Mouse (Mus musculus) midbrain, embryonic 12.5 days (tissue): ENCODE data around the gene Crabp1. TPM values are rescaled to one million over a fixed set of nuclear protein-coding genes. Genes with fewer than 3 reads are reported as not detected.
A peak's percentile ranks its signal among the peaks of the same experiment; 100 is the strongest.

ENCODE experiments used
- ATAC-seq: fragments of 200-750 bp; cut with Nextera tagmentation; 2 replicates; pipeline ENCODE4 v1.8.0; 2017; ENCODE audit warnings: low read depth, moderate TSS enrichment, moderate library complexity; ENCODE audit not compliant: low FRiP score
- H3K27ac ChIP-seq: fragments of 300-500 bp; sonication (generic); replicated peaks from 2 replicates; pipeline ENCODE4 v1.5.1; 2016; ENCODE audit warnings: mild to moderate bottlenecking
- H3K27me3 ChIP-seq: fragments of 300-500 bp; sonication (generic); 2 replicates; pipeline ENCODE4 v1.6.1; 2016; ENCODE audit warnings: mild to moderate bottlenecking
- H3K36me3 ChIP-seq: fragments of 300-500 bp; sonication (generic); 2 replicates; pipeline ENCODE4 v1.6.1; 2016
- H3K4me1 ChIP-seq: fragments of 300-500 bp; sonication (generic); 2 replicates; pipeline ENCODE4 v1.6.1; 2016
- H3K4me2 ChIP-seq: fragments of 300-500 bp; sonication (generic); replicated peaks from 2 replicates; pipeline ENCODE4 v1.6.1; 2016; ENCODE audit warnings: mild to moderate bottlenecking, moderate library complexity
- H3K4me3 ChIP-seq: fragments of 300-500 bp; sonication (generic); 2 replicates; pipeline ENCODE4 v1.5.1; 2016; ENCODE audit warnings: mild to moderate bottlenecking
- H3K9ac ChIP-seq: fragments of 300-500 bp; sonication (generic); replicated peaks from 2 replicates; pipeline ENCODE4 v1.6.1; 2016; ENCODE audit warnings: mild to moderate bottlenecking, moderate library complexity
- H3K9me3 ChIP-seq: fragments of 300-500 bp; sonication (generic); 2 replicates; pipeline ENCODE4 v1.6.1; 2016; ENCODE audit warnings: mild to moderate bottlenecking
- WGBS: fragments of 180-500 bp; shearing (Covaris S2); methylation state at CpG from one replicate; pipeline ENCODE4 v1.1.7; 2016; 5-methylcytosine and 5-hydroxymethylcytosine counted together
- polyA plus RNA-seq: library from polyadenylated mRNA; unstranded; fragments of >200 nt; fragmentation: Nextera tagmentation; extraction: Ambion mirVana; gene quantifications from 2 replicates; pipeline ENCODE4 v1.2.1, GENCODE M21; 2016

The Crabp1 gene
- polyA plus RNA-seq, result 418 and 522 TPM in 2 replicates

DNA sequence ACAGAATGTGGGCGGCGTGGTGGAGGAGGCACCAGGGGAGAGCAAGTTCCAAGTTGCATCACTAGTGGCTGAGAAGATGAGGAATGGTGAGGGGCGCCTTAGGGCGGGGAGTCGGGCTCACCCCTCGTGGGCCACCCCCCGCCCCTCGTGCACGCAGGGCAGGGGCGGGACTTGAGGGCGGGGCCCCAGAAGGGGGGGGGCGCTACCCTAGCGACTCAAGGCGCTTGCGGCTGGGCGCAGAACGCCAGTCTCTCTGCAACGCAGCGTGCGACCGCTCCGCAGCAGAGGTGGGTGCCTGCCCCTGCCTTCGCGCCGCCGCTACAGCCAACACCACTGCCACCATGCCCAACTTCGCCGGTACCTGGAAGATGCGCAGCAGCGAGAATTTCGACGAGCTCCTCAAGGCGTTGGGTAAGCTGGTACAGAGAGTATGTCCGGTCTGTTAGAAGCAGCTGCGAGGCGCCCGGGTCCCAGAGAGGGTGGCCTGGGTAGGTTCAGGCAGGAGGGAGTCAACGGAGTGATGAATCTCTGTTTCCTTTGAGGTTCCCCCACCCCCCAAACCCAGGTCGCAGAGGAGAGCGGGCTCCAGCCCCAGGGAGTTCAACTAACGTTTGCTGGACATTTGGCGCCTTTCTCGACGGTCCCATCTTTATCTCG lies at the start of gene Crabp1:
Gene Crabp1 (plus strand): TSS at position 188 of the 657 bp plus-strand sequence.
- WGBS, result 1% methylated on average over 41 of the region's 45 CpGs
- Histone ChIP-seq H3K4me3 (peak within 1 kb of the TSS; percentile 45), H3K36me3 (no peaks in the 10 kb centered on the region), H3K4me1 (peaks cover 26% of the 10 kb centered on the region), H3K9ac (peak within 1 kb of the TSS; percentile 49; the same call in 1 of the 2 replicates), H3K9me3 (no peaks in the 10 kb centered on the region), H3K27ac (no peak within 1 kb of the TSS), H3K4me2 (peak within 1 kb of the TSS; percentile 59), H3K27me3 (peaks cover 69% of the 10 kb centered on the region)
- peak; percentile 44; the same call in 1 of the 2 replicates for ATAC-seq

DNA sequence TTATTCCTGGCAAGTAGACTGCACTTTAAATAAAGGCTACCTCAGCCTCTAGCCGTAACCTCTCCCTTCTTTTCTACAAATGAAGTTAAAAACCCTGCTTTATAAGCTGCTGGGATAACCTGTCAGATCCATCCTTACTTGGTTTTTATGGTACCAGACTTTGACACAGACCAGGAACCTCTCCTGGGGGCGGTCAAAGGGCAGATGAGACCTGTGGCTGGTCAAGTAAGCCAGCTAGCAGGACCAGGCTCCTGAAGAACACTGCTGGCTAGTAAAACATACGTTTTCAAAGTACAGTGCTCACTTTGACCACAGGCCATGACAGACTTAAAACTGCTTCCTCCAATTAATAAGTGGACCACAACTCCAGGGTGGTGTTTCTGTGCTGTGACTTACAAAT lies 48.8 kb upstream of the Crabp1 start:
- Histone ChIP-seq H3K4me1 (no peaks in the 10 kb centered on the region), H3K9ac (no peak overlapping the region), H3K27ac (no peak overlapping the region), H3K4me3 (no peak overlapping the region), H3K36me3 (peaks cover 87% of the 10 kb centered on the region), H3K9me3 (no peaks in the 10 kb centered on the region), H3K27me3 (no peaks in the 10 kb centered on the region), H3K4me2 (no peak overlapping the region)
- WGBS, result 96% methylated on average over 3 of the region's 3 CpGs
- no peak for ATAC-seq

DNA sequence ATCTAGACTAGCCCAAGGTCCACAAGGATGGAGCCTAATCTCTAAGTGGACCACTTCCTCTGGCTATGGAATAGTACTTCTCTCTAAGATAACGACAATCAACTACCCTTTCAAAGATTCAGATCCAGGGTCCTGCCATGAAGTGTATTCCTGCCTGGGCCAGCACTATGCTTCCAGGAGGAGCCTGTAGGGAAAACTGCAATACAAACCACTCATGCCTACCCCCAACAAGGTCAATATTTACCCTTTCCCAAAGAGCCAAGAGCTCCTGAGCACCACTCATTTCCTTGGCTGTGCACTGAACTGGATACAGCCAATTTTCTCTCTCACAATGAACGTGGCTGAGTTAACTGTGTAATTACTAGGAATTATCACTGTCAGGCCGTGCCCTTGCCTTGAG lies 47.0 kb upstream of the Crabp1 start:
- peaks cover 82% of the 10 kb centered on the region for H3K36me3 ChIP-seq

GRCm38 (mm10) chr9:54722156-54722555 lies 42.4 kb upstream of the Crabp1 start:
- Histone ChIP-seq H3K9me3 (no peaks in the 10 kb centered on the region), H3K4me3 (no peak overlapping the region), H3K36me3 (peaks cover 87% of the 10 kb centered on the region), H3K9ac (no peak overlapping the region), H3K27ac (no peak overlapping the region), H3K27me3 (no peaks in the 10 kb centered on the region), H3K4me1 (no peaks in the 10 kb centered on the region), H3K4me2 (no peak overlapping the region)
- 84% methylated on average over 7 of the region's 7 CpGs for WGBS
- no peak for ATAC-seq

More for the DNA sequence above, 47.0 kb upstream of the Crabp1 start:
- H3K27ac ChIP-seq, result no peak overlapping the region
- no peaks in the 10 kb centered on the region for H3K27me3 ChIP-seq
- no peak for ATAC-seq
- H3K9me3 ChIP-seq, result no peaks in the 10 kb centered on the region
- WGBS, result 74% methylated on average over 3 of the region's 3 CpGs
- no peak overlapping the region for H3K9ac ChIP-seq
- no peak overlapping the region for H3K4me2 ChIP-seq
- H3K4me3 ChIP-seq, result no peak overlapping the region
- no peaks in the 10 kb centered on the region for H3K4me1 ChIP-seq

GRCm38 (mm10) chr9:54722596-54722995 lies 42.0 kb upstream of the Crabp1 start:
- WGBS, result 97% methylated on average over 4 of the region's 4 CpGs
- H3K9me3 ChIP-seq, result no peaks in the 10 kb centered on the region
- no peak overlapping the region for H3K4me3 ChIP-seq
- H3K27ac ChIP-seq, result no peak overlapping the region
- H3K36me3 ChIP-seq, result peaks cover 87% of the 10 kb centered on the region
- no peak for ATAC-seq
- no peaks in the 10 kb centered on the region for H3K4me1 ChIP-seq
- H3K9ac ChIP-seq, result no peak overlapping the region
- no peaks in the 10 kb centered on the region for H3K27me3 ChIP-seq
- no peak overlapping the region for H3K4me2 ChIP-seq

- H3K27me3 ChIP-seq, result no peaks in the 10 kb centered on the region
- peaks cover 80% of the 10 kb centered on the region for H3K36me3 ChIP-seq
- no peaks in the 10 kb centered on the region for H3K9me3 ChIP-seq
- ATAC-seq, result no peak
- H3K4me2 ChIP-seq, result no peak overlapping the region
- 92% methylated on average over 5 of the region's 5 CpGs for WGBS
- H3K9ac ChIP-seq, result no peak overlapping the region
- no peak overlapping the region for H3K27ac ChIP-seq
- H3K4me1 ChIP-seq, result no peaks in the 10 kb centered on the region
- H3K4me3 ChIP-seq, result no peak overlapping the region
Observed at GRCm38 (mm10) chr9:54726315-54726714, 38.2 kb upstream of the Crabp1 start.

DNA sequence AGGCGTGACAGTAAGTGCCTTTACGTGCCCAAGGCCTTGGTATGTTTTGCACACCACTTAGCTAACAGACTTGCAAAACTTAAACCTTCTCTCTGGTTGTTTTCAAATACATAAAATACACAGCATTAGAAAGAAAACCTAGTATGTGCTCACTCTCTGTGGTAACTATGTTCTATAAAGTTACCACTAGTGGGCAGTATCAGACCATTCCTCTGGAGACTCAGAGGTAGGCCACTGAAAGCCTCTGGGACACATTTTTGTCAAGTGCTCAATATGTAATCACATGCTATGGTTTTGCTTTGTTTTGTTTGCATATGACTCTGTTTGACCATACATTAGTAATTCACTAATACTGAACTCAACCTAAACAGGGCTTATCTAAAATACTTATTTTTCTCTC lies 32.4 kb upstream of the Crabp1 start:
- Histone ChIP-seq H3K27ac (no peak overlapping the region), H3K9me3 (no peaks in the 10 kb centered on the region), H3K4me1 (peaks cover 15% of the 10 kb centered on the region), H3K4me2 (no peak overlapping the region), H3K9ac (no peak overlapping the region), H3K36me3 (peaks cover 28% of the 10 kb centered on the region), H3K27me3 (no peaks in the 10 kb centered on the region), H3K4me3 (no peak overlapping the region)
- WGBS, result 93% methylated on average over 2 of the region's 2 CpGs
- ATAC-seq, result no peak

DNA sequence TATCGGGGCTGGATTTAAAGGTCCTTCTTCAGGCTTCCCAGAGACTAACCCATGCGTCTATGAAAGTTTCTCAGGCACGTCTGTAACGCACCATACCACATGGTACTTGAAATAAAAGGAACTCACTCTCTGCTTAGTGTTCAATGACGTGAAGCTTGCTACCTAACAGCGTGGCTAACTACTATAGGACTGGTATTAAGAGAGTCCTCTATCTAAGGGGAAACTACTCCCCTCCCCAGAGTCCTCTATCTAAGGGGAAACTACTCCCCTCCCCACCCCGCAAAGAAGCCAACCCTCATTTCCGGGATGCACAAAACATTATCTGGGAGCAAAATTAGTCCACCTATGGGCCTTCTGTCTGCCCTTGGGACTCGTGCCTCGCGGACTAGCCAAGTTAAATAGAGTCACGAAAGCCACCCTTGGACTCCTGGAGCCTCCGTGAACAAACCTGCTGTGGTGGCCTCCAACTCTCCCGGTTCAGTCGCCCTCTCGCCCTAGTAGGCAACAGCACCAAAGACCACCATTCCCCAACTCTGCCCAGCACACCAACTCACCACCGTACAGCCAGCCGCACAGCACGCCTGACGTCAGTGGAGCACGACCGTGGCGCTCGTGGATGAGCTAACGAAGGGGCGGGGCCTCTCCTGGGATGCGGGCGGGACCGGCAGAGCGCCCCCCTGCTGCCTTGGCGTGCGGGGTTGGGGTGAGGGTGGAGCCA lies 30.5 kb upstream of the Crabp1 start, which contains the start of gene Wdr61:
Gene Wdr61 (minus strand): TSS at position 599 of the 718 bp plus-strand sequence.
- Histone ChIP-seq H3K27me3 (no peaks in the 10 kb centered on the region), H3K4me1 (peaks cover 15% of the 10 kb centered on the region), H3K9me3 (no peaks in the 10 kb centered on the region), H3K4me3 (peak within 1 kb of the TSS; percentile 72), H3K27ac (peak within 1 kb of the TSS; percentile 22; the same call in 1 of the 2 replicates), H3K36me3 (peaks cover 9% of the 10 kb centered on the region), H3K9ac (peak within 1 kb of the TSS; percentile 78), H3K4me2 (peak within 1 kb of the TSS; percentile 81)
- 2% methylated on average over 32 of the region's 32 CpGs for WGBS
- ATAC-seq, result peak; percentile 94

DNA sequence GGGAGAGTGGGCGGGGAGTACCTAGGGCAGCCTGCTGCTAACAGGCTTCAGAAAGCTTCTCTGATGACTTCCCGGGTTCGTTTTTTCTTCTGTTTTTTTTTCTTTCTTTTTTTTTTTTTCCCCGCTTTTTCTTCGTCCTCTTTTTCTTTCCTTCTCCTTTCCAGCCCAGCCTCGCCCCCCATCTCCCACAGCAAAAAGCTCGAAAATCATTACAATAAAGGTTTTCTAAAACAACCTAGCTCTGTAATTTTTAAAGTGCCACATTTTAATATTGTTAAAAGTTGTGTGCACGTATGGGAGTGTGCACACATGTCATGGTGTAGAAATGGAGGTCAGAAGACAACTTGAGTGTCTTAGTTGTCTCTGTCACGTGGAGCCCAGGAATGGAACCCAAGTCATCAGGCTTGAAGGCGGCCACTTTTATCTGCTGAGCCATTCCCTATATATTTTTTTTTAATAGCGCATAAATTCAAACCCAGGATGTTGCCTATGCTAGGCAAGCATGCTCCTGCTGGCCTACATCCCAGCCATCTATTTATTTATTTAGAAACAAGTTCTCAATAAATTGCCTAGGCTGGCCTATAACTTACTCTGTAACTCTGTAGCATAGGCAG lies 29.8 kb upstream of the Crabp1 start:
- Histone ChIP-seq H3K9me3 (no peaks in the 10 kb centered on the region), H3K36me3 (peaks cover 3% of the 10 kb centered on the region; the same call in 1 of the 2 replicates), H3K4me1 (peaks cover 15% of the 10 kb centered on the region), H3K27ac (no peak overlapping the region), H3K4me2 (peak overlapping the region; percentile 81), H3K27me3 (no peaks in the 10 kb centered on the region), H3K9ac (peak overlapping the region; percentile 78), H3K4me3 (peak overlapping the region; percentile 72)
- WGBS, result 23% methylated on average over 11 of the region's 11 CpGs
- no peak for ATAC-seq

DNA sequence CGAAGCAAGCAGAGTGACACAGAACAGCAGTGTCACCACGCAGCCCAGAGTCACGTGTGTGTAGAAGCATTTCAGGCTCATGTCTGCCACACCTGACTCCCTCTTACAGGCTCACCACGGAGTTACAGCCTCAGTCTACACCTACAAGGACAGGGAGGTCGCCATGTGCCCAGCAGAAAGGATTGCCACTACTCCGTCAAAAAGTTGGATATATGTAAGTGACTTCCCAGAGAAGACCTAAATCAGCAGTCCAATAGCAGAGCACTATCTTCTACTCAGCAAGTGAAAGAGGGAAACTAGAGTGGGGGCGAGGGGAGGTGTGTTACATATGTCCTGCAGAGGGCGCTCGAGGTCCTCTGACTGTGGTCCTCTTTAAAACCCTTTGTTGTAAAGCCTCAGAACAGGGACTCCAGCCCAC lies 28.3 kb upstream of the Crabp1 start:
- Histone ChIP-seq H3K4me1 (peaks cover 22% of the 10 kb centered on the region), H3K27ac (no peak overlapping the region)
- ATAC-seq, result no peak

GRCm38 (mm10) chr9:54738376-54738775 lies 26.2 kb upstream of the Crabp1 start:
- Histone ChIP-seq H3K9ac (no peak overlapping the region), H3K4me1 (peaks cover 13% of the 10 kb centered on the region), H3K27me3 (no peaks in the 10 kb centered on the region), H3K27ac (no peak overlapping the region), H3K4me2 (no peak overlapping the region), H3K4me3 (no peak overlapping the region), H3K9me3 (no peaks in the 10 kb centered on the region), H3K36me3 (no peaks in the 10 kb centered on the region)
- no peak for ATAC-seq
- 22% methylated on average over 3 of the region's 3 CpGs for WGBS

More for the DNA sequence above, 28.3 kb upstream of the Crabp1 start:
- Histone ChIP-seq H3K9ac (no peak overlapping the region), H3K27me3 (no peaks in the 10 kb centered on the region), H3K4me2 (no peak overlapping the region), H3K4me3 (no peak overlapping the region), H3K36me3 (no peaks in the 10 kb centered on the region), H3K9me3 (no peaks in the 10 kb centered on the region)
- whole genome bisulfite sequencing, result 22% methylated on average over 9 of the region's 9 CpGs

DNA sequence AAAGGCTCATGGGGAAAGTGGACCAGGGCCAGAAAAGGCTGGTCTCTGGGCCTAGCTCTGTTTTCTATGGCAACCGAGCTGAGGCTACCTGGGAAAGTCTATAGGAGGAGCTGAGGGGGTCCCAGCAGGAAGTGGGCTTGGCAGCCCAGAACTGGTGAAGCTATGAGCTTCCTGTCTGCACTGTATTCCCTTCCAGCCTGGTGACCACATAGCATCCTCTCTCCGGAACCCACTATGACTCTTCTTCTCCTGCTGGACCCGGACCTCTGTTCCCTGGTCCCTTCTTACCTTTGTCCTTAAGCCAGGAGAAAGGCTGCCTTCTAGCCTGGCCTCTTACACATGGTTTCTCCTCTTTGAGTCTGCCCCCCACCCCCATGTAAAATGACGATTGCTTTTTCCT lies 20.7 kb upstream of the Crabp1 start:
- Histone ChIP-seq H3K9me3 (no peaks in the 10 kb centered on the region), H3K9ac (no peak overlapping the region), H3K27ac (no peak overlapping the region), H3K4me1 (peaks cover 16% of the 10 kb centered on the region), H3K4me3 (no peak overlapping the region), H3K27me3 (no peaks in the 10 kb centered on the region), H3K36me3 (no peaks in the 10 kb centered on the region), H3K4me2 (no peak overlapping the region)
- 90% methylated on average over 4 of the region's 4 CpGs for WGBS
- no peak for ATAC-seq
